Mouse (Mus musculus): ENCODE measurements around the gene Mrgbp.
A peak's percentile ranks its signal among the peaks of the same experiment; 100 is the strongest.

The Mrgbp gene

GRCm38 (mm10) chr2:180589123-180589831, 8.2 kb downstream of the Mrgbp start, which contains the start of gene Ogfr:
Gene Ogfr, plus strand, starts transcription at chr2:180589245.
- DNase-seq (ENCODE audit: low read depth) = peak; percentile 87

GRCm38 (mm10) chr2:180597490-180597889, 16.4 kb downstream of the Mrgbp start, which contains the start of gene Col9a3:
Gene Col9a3, plus strand, starts transcription at chr2:180597790.
- no peak for DNase-seq (ENCODE audit: low read depth)

DNA sequence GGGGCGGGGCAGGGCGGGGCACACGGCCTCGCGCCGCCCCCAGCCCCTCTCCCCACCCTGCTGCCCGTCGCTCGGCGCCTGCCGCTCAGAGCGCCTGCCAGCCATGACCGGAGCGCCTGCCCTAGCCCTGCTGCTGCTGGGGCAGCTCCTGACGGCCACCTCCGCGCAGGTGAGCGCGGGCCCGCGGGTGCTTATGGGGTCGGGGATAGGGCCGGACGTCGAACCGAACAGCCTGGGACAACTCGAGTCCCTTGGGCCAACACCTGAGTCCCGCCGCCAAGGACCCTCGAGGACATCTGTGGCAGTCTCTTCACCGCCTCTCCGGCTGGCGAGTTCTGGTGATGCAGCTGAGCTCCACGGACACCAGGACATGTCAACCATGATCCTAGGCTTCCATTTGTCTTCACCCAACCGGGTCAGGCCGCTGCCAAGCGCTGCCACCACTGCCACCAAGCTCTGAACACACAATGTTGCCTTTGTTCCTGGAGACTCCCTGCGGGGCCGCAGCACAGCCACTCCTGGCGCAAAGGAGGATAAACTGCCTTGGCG, 17.1 kb downstream of the Mrgbp start:
- no peak for DNase-seq (ENCODE audit: low read depth)

DNA sequence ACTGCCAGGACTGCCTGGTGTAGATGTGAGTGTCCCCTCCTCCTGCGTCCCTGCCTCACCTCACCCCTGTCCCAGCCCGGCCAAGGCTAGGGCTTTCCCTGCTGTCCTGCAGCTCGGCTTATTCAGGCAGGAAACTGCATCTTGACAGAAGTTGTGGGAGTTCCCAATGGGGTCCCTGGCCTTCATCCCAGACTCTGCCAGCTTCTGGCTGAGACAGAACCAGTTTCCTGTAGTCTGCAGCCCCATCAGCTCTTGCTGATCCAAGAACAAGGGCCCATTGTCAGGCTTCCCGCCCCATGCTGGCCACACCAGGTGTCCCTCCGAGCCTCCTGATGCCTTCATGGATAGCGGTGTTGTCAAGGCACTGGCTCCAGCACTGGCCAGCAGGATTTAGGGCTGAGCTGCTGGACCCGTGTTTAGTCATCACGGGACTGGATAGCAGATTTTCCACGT, 19.5 kb downstream of the Mrgbp start:
- DNase-seq (ENCODE audit: low read depth) = no peak

DNA sequence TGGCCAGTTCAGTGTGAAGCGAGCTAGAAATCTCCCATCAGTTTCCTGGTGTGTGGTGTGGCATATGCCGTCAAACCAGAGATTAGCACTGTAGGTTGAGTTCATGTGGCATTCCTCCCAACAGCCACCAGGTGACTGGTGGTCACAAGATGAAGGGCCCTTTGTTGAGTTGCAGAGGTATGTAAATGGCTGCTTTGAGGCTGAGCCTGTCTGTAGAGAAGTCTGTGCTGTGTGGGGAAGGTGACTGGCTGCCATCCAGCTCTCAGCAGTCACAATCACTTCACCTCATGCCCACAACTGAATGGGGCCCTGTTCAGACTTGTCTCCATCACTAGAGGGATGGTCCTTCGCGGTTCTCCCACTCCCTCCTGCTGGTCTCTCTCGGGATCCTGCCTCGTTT, 23.7 kb downstream of the Mrgbp start:
- DNase-seq (ENCODE audit: low read depth) = no peak

- DNase-seq (ENCODE audit: low read depth) = no peak
Measured at GRCm38 (mm10) chr2:180610283-180610682, 29.2 kb downstream of the Mrgbp start.

DNA sequence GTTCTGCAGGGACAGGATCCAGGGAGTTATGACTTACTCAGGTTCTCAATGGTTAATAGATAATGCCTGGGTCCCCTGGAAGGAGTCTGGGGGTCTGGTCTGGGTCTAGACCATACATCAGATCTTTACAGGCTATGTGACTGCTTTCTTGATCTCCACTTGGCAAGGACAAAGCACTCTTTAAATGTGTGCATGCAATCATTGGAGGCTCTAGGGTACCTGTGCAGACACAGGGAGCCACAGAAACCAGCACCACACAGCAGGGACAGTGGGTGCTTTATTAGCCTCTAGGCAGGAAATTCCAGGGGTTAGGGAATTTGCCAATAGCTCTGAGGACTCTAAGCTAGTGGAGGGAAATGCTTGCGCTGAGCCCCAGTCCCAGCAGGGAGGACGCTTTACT, 30.8 kb downstream of the Mrgbp start:
- no peak for DNase-seq (ENCODE audit: low read depth)
